Comparison of ENCODE assay signal across 9 mouse cellular contexts in genomic region chr13:100774704-100775103, GRCm38 (mm10). TPM values are rescaled to one million over a fixed set of nuclear protein-coding genes. Genes with fewer than 3 reads are reported as not detected.
DNase-seq lines count a peak whose midpoint lies in the region; ATAC-seq and TF ChIP-seq lines count a peak whose summit lies in the region.
"Had no signal": no experiment of that assay in that cellular context is flagged by ENCODE, and none has a peak within 500 bp of the region (broad histone marks: within the 10 kb centered on the region; RNA-seq: fewer than 3 reads in every experiment).

No protein-coding gene starts in this region.

- no peaks in the 10 kb centered on the region for H3K27me3 ChIP-seq in erythroblast, embryonic 14.5 days (ENCODE audit: control insufficient read depth)
- no peaks in the 10 kb centered on the region for H3K27me3 ChIP-seq in forebrain, embryonic 16.5 days (replicated peaks; ENCODE audit: control insufficient read depth, insufficient read depth, low read length)
- H3K27me3 ChIP-seq in liver, embryonic 14.5 days (ENCODE audit: control insufficient read depth, insufficient read depth, low read length) = no peaks in the 10 kb centered on the region

- DNase-seq in A20 (ENCODE audit: low read depth, low spot score) = peak; percentile 21
- DNase-seq in liver, embryonic 14.5 days (ENCODE audit: low read depth in 3 of 3, low spot score in 3 of 3) = no peak
- DNase-seq in adrenal gland, adult 2 months = no peak
- no peak for DNase-seq in cerebellum, adult 11-12 months
- DNase-seq in layer of hippocampus, adult 18-20 months (ENCODE audit: low spot score in 2 of 2) = no peak
- DNase-seq: adrenal gland, postnatal 10 days had no signal

- H3K36me3 ChIP-seq in erythroblast, embryonic 14.5 days (ENCODE audit: control insufficient read depth) = peaks cover 82% of the 10 kb centered on the region
- peaks cover 3% of the 10 kb centered on the region; the same call in 1 of the 2 replicates for H3K36me3 ChIP-seq in forebrain, embryonic 16.5 days (ENCODE audit: control insufficient read depth, insufficient read depth)
- H3K36me3 ChIP-seq in liver, embryonic 14.5 days (replicated peaks; ENCODE audit: control insufficient read depth, insufficient read depth, low read depth) = peaks cover 46% of the 10 kb centered on the region

- ATAC-seq in erythroblast, adult 5-6 weeks (replicated peaks; ENCODE audit: low FRiP score, poor library complexity, severe bottlenecking) = no peak
- no peak for ATAC-seq in forebrain, embryonic 16.5 days
- ATAC-seq in liver, embryonic 14.5 days (ENCODE audit: insufficient read depth) = no peak

- no peaks in the 10 kb centered on the region for H3K9me3 ChIP-seq in erythroblast, embryonic 14.5 days (ENCODE audit: control insufficient read depth, low read length)
- H3K9me3 ChIP-seq in forebrain, embryonic 16.5 days (ENCODE audit: control insufficient read depth, low read length) = no peaks in the 10 kb centered on the region
- H3K9me3 ChIP-seq in liver, embryonic 14.5 days (ENCODE audit: control insufficient read depth, low read length) = no peaks in the 10 kb centered on the region

- H3K9ac ChIP-seq in forebrain, embryonic 16.5 days (replicated peaks; ENCODE audit: low read depth, low read length) = no peak overlapping the region
- peak overlapping the region; percentile 70 for H3K9ac ChIP-seq in liver, embryonic 14.5 days (replicated peaks)

- H3K27ac ChIP-seq in forebrain, embryonic 16.5 days (ENCODE audit: low read length) = no peak overlapping the region
- no peak overlapping the region for H3K27ac ChIP-seq in liver, embryonic 14.5 days

- H3K4me2 ChIP-seq in forebrain, embryonic 16.5 days (ENCODE audit: low read length) = peak overlapping the region; percentile 93
- H3K4me2 ChIP-seq in liver, embryonic 14.5 days (ENCODE audit: low read depth) = peak overlapping the region; percentile 83

- TF ChIP-seq CTCF in liver, embryonic 14.5 days (IDR thresholded peaks at IDR 0.05; ENCODE audit: low read depth) = no peak

- H3K4me3 ChIP-seq in erythroblast, embryonic 14.5 days (replicated peaks) = peak overlapping the region; percentile 95
- H3K4me3 ChIP-seq in forebrain, embryonic 16.5 days (replicated peaks; ENCODE audit: low read length) = peak overlapping the region; percentile 65
- H3K4me3 ChIP-seq in liver, embryonic 14.5 days (ENCODE audit: insufficient read depth in 1 of 2, low read depth in 2 of 2, low read length in 2 of 2) = peak overlapping the region; percentile 68 to 80

- TF ChIP-seq EP300 in liver, embryonic 14.5 days (IDR thresholded peaks at IDR 0.05; ENCODE audit: low read depth) = no peak

- peaks cover 75% of the 10 kb centered on the region for H3K4me1 ChIP-seq in erythroblast, embryonic 14.5 days (ENCODE audit: control insufficient read depth)
- peaks cover 9% of the 10 kb centered on the region for H3K4me1 ChIP-seq in forebrain, embryonic 16.5 days (replicated peaks; ENCODE audit: control insufficient read depth, insufficient read depth, low read length)
- peaks cover 40 to 43% of the 10 kb centered on the region in 2 experiments for H3K4me1 ChIP-seq in liver, embryonic 14.5 days (replicated peaks; ENCODE audit: control insufficient read depth in 2 of 2, insufficient read depth in 2 of 2, low read length in 1 of 2)

RNA-seq across cellular contexts. Expression of gene Cenph, which starts 1.0 kb away (rescaled TPM):
- 4.0 and 4.3 TPM in 2 replicates for polyA plus RNA-seq in erythroblast, embryonic 14.5 days (2012)
- 29.9 and 45.5 TPM in 2 replicates for total RNA-seq in erythroblast, adult 5-6 weeks (2015; ENCODE audit: low replicate concordance)
- 19.2 and 24.7 TPM in 2 replicates for total RNA-seq in erythroblast, adult 5-6 weeks (2017; ENCODE audit: low replicate concordance)
- polyA plus RNA-seq in forebrain, embryonic 16.5 days (2015; fragmentation: Nextera tagmentation; extraction: Ambion mirVana) = 13.4 and 14.7 TPM in 2 replicates
- polyA plus RNA-seq in liver, embryonic 14.5 days (2012; rRNA removed) = 13.9 and 26.6 TPM in 2 replicates
- polyA plus RNA-seq in liver, embryonic 14.5 days (2014; fragmentation: Nextera tagmentation; extraction: Ambion mirVana) = 40.2 and 40.3 TPM in 2 replicates
- total RNA-seq in adrenal gland, adult 2 months (2021) = under 1 TPM; 0.32 to 0.62 TPM
- polyA plus RNA-seq in adrenal gland, adult 2 months (2012; rRNA removed) = 0.28 TPM in 1 of 2 replicates, not detected in the other
- total RNA-seq in layer of hippocampus, adult 18-20 months (2021) = not detected

RNA-seq across cellular contexts. Expression of gene Ccnb1, which starts 11.7 kb away (rescaled TPM):
- 0.67 and 1.6 TPM in 2 replicates for polyA plus RNA-seq in erythroblast, embryonic 14.5 days (2012)
- total RNA-seq in erythroblast, adult 5-6 weeks (2015; ENCODE audit: low replicate concordance) = 64.0 and 69.2 TPM in 2 replicates
- 97.6 and 133 TPM in 2 replicates for total RNA-seq in erythroblast, adult 5-6 weeks (2017; ENCODE audit: low replicate concordance)
- 102 and 131 TPM in 2 replicates for polyA plus RNA-seq in forebrain, embryonic 16.5 days (2015; fragmentation: Nextera tagmentation; extraction: Ambion mirVana)
- polyA plus RNA-seq in liver, embryonic 14.5 days (2012; rRNA removed) = 100 and 123 TPM in 2 replicates
- 255 and 287 TPM in 2 replicates for polyA plus RNA-seq in liver, embryonic 14.5 days (2014; fragmentation: Nextera tagmentation; extraction: Ambion mirVana)
- total RNA-seq in adrenal gland, adult 2 months (2021) = 1 to 10 TPM; 2.2 to 2.6 TPM
- polyA plus RNA-seq in adrenal gland, adult 2 months (2012; rRNA removed) = 0.86 and 1.2 TPM in 2 replicates
- total RNA-seq in layer of hippocampus, adult 18-20 months (2021) = under 1 TPM; 0.37 to 0.58 TPM

RNA-seq across cellular contexts. Expression of gene Mrps36, which starts 30.2 kb away (rescaled TPM):
- polyA plus RNA-seq in erythroblast, embryonic 14.5 days (2012) = 19.3 and 24.9 TPM in 2 replicates
- 13.0 and 19.8 TPM in 2 replicates for total RNA-seq in erythroblast, adult 5-6 weeks (2015; ENCODE audit: low replicate concordance)
- total RNA-seq in erythroblast, adult 5-6 weeks (2017; ENCODE audit: low replicate concordance) = 13.2 and 22.6 TPM in 2 replicates
- polyA plus RNA-seq in forebrain, embryonic 16.5 days (2015; fragmentation: Nextera tagmentation; extraction: Ambion mirVana) = 112 and 119 TPM in 2 replicates
- polyA plus RNA-seq in liver, embryonic 14.5 days (2012; rRNA removed) = 33.5 and 56.1 TPM in 2 replicates
- polyA plus RNA-seq in liver, embryonic 14.5 days (2014; fragmentation: Nextera tagmentation; extraction: Ambion mirVana) = 135 and 150 TPM in 2 replicates
- total RNA-seq in adrenal gland, adult 2 months (2021) = 100 to 1,000 TPM; 133 to 141 TPM
- 23.5 and 26.2 TPM in 2 replicates for polyA plus RNA-seq in adrenal gland, adult 2 months (2012; rRNA removed)
- total RNA-seq in layer of hippocampus, adult 18-20 months (2021) = 10 to 100 TPM; 51.6 to 52.8 TPM

RNA-seq across cellular contexts. Expression of gene Cdk7, which starts 44.0 kb away (rescaled TPM):
- polyA plus RNA-seq in erythroblast, embryonic 14.5 days (2012) = 0.42 and 0.98 TPM in 2 replicates
- total RNA-seq in erythroblast, adult 5-6 weeks (2015; ENCODE audit: low replicate concordance) = 5.0 and 16.1 TPM in 2 replicates
- total RNA-seq in erythroblast, adult 5-6 weeks (2017; ENCODE audit: low replicate concordance) = 12.5 and 13.5 TPM in 2 replicates
- polyA plus RNA-seq in forebrain, embryonic 16.5 days (2015; fragmentation: Nextera tagmentation; extraction: Ambion mirVana) = 56.5 and 56.9 TPM in 2 replicates
- 11.7 and 16.6 TPM in 2 replicates for polyA plus RNA-seq in liver, embryonic 14.5 days (2012; rRNA removed)
- 36.7 and 40.2 TPM in 2 replicates for polyA plus RNA-seq in liver, embryonic 14.5 days (2014; fragmentation: Nextera tagmentation; extraction: Ambion mirVana)
- total RNA-seq in adrenal gland, adult 2 months (2021) = 10 to 100 TPM; 36.8 to 38.8 TPM
- 9.3 and 9.6 TPM in 2 replicates for polyA plus RNA-seq in adrenal gland, adult 2 months (2012; rRNA removed)
- total RNA-seq in layer of hippocampus, adult 18-20 months (2021) = 10 to 100 TPM; 35.8 to 40.1 TPM

RNA-seq across cellular contexts. Expression of gene Slc30a5, which starts 58.5 kb away (rescaled TPM):
- 0.15 TPM in 2 replicates for polyA plus RNA-seq in erythroblast, embryonic 14.5 days (2012)
- 22.8 and 38.6 TPM in 2 replicates for total RNA-seq in erythroblast, adult 5-6 weeks (2015; ENCODE audit: low replicate concordance)
- 16.2 and 17.9 TPM in 2 replicates for total RNA-seq in erythroblast, adult 5-6 weeks (2017; ENCODE audit: low replicate concordance)
- polyA plus RNA-seq in forebrain, embryonic 16.5 days (2015; fragmentation: Nextera tagmentation; extraction: Ambion mirVana) = 34.9 and 38.8 TPM in 2 replicates
- polyA plus RNA-seq in liver, embryonic 14.5 days (2012; rRNA removed) = 15.6 and 20.6 TPM in 2 replicates
- 27.4 and 30.4 TPM in 2 replicates for polyA plus RNA-seq in liver, embryonic 14.5 days (2014; fragmentation: Nextera tagmentation; extraction: Ambion mirVana)
- total RNA-seq in adrenal gland, adult 2 months (2021) = 10 to 100 TPM; 42.5 to 45.0 TPM
- 16.9 and 19.8 TPM in 2 replicates for polyA plus RNA-seq in adrenal gland, adult 2 months (2012; rRNA removed)
- total RNA-seq in layer of hippocampus, adult 18-20 months (2021) = 10 to 100 TPM; 36.6 to 36.8 TPM

Comparison
In these comparisons a context has a peak if more than half of its experiments do, and no peak if none do; other contexts are left out.
1. RNA of gene Ccnb1, which starts 11.7 kb away (polyA plus RNA-seq): 100 to 287 TPM in liver, embryonic 14.5 days and 102 to 131 TPM in forebrain, embryonic 16.5 days; 0.67 to 1.6 TPM in erythroblast, embryonic 14.5 days and 0.86 to 1.2 TPM in adrenal gland, adult 2 months; every median in the first group is over 10 times any median in the second.
2. Peak in every context shown above with its lines, with median percentiles within 50 percentile points of each other: H3K4me3 ChIP-seq.